Mouse (Mus musculus) E14TG2a.4 (cell line): ENCODE measurements around the gene Gm20388.

Source experiments
- H3K27me3 ChIP-seq: 2 replicates; pipeline ENCODE4 v1.6.1; 2014; ENCODE audit warnings: low read length, control low read depth; ENCODE audit not compliant: insufficient read depth
- H3K36me3 ChIP-seq: 2 replicates; pipeline ENCODE4 v1.6.1; 2014; ENCODE audit warnings: low read length, control low read depth; ENCODE audit not compliant: insufficient read depth
- H3K4me1 ChIP-seq: replicated peaks from 2 replicates; pipeline ENCODE4 v1.6.1; 2014; ENCODE audit warnings: low read depth, low read length, control low read depth
- H3K4me3 ChIP-seq: replicated peaks from 2 replicates; pipeline ENCODE4 v1.5.1; 2014; ENCODE audit warnings: mild to moderate bottlenecking, low read length
- H3K9me3 ChIP-seq: 2 replicates; pipeline ENCODE4 v1.6.1; 2014; ENCODE audit warnings: low read length, control low read depth
- CTCF ChIP-seq: conservative IDR thresholded peaks from 2 replicates; pipeline ENCODE4 v1.5.1; 2014; ENCODE audit warnings: low read length
- NANOG ChIP-seq: IDR thresholded peaks from 2 replicates; pipeline ENCODE4 v1.6.1; 2014; ENCODE audit warnings: borderline replicate concordance, low read length, mixed read lengths
- POU5F1 ChIP-seq: IDR thresholded peaks from 2 replicates; pipeline ENCODE4 v1.6.1; 2014; ENCODE audit warnings: low read length, borderline replicate concordance

Gm20388 gene

GRCm38 (mm10) chr8:121628681-121629080, 1718.0 kb downstream of the Gm20388 start:
- H3K4me1 ChIP-seq, result peaks cover 22% of the 10 kb centered on the region
- H3K9me3 ChIP-seq, result no peaks in the 10 kb centered on the region
- no peak overlapping the region for H3K4me3 ChIP-seq
- peaks cover 42% of the 10 kb centered on the region for H3K36me3 ChIP-seq
- H3K27me3 ChIP-seq, result no peaks in the 10 kb centered on the region
- no peak for TF ChIP-seq POU5F1
- TF ChIP-seq CTCF, result no peak
- no peak for TF ChIP-seq NANOG

DNA sequence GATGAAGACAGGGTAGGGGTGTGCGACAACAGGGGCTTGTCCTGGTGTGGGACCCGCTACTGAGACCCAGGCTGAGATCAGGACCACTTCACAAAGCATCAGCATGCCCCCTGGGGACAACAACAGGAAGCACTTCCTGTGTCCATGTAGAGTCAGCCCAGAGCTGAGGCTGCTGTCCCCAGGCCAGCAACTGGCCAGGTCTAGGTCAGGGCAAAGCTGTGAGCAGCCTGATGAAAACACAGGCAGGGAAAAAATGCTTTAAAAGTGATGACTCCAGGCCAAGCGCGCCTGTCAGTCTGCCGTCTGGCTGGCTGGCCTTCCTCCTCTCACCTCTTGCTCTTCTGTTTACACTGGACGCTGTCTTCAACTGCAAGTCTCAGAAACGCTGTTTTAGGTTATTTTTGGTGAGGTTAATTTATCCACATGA, 1721.0 kb downstream of the Gm20388 start:
- TF ChIP-seq NANOG (no peak), CTCF (no peak), POU5F1 (no peak)
- Histone ChIP-seq H3K9me3 (no peaks in the 10 kb centered on the region), H3K27me3 (no peaks in the 10 kb centered on the region), H3K4me1 (peaks cover 25% of the 10 kb centered on the region), H3K36me3 (peaks cover 30% of the 10 kb centered on the region), H3K4me3 (no peak overlapping the region)

GRCm38 (mm10) chr8:121632401-121632800, 1721.8 kb downstream of the Gm20388 start:
- Histone ChIP-seq H3K9me3 (no peaks in the 10 kb centered on the region), H3K36me3 (peaks cover 23% of the 10 kb centered on the region), H3K4me3 (no peak overlapping the region), H3K27me3 (no peaks in the 10 kb centered on the region), H3K4me1 (peaks cover 31% of the 10 kb centered on the region)
- TF ChIP-seq CTCF (no peak), NANOG (no peak), POU5F1 (no peak)

DNA sequence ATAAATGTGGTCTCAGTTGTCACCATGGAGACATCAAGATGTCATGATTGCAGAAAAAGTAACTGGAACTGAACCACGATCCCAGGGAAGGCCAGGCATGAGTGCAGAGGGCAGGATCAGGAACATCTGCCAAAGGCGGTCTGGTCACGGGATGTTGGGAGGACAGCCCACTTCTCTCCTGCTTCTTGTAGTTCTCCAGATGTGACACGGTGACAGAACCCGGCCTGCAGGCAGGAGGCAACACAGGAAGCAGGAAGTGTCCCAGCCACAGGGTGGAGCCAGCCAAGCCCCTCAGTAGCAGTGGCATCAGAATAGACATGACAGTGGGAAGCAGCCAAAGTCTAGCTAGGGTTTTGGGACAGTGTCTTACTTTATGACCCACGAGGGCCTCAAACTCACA, 1724.9 kb downstream of the Gm20388 start:
- Histone ChIP-seq H3K4me1 (peaks cover 37% of the 10 kb centered on the region), H3K9me3 (no peaks in the 10 kb centered on the region), H3K27me3 (no peaks in the 10 kb centered on the region), H3K4me3 (no peak overlapping the region), H3K36me3 (peaks cover 13% of the 10 kb centered on the region)
- TF ChIP-seq NANOG (no peak), POU5F1 (no peak), CTCF (no peak)

GRCm38 (mm10) chr8:121636180-121636579, 1725.5 kb downstream of the Gm20388 start:
- Histone ChIP-seq H3K36me3 (peaks cover 13% of the 10 kb centered on the region), H3K27me3 (no peaks in the 10 kb centered on the region), H3K4me3 (no peak overlapping the region), H3K4me1 (peaks cover 40% of the 10 kb centered on the region), H3K9me3 (no peaks in the 10 kb centered on the region)
- TF ChIP-seq NANOG (no peak), CTCF (no peak), POU5F1 (no peak)

DNA sequence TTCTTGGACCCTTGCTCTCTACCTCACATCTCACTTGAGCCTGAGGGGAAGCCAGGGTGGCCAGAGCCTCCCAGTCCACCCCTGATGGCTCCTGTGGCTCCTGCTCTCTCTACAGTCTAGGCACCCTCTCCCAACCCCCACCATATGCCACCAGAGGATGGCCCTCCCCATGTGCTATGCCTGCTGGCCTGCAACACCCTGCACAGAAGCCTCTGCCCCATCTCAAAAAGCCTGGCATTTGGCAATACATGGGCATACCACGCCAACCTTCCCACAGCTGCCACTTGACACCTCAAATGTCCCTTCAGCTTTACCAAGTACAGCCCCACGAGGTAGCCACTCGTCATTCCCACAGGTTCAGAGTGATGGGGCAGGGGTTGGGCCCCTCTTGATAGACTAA, 1732.2 kb downstream of the Gm20388 start:
- TF ChIP-seq NANOG, result no peak
- TF ChIP-seq CTCF, result no peak
- no peak for TF ChIP-seq POU5F1
- Histone ChIP-seq H3K9me3 (no peaks in the 10 kb centered on the region), H3K27me3 (no peaks in the 10 kb centered on the region), H3K4me3 (no peak overlapping the region), H3K36me3 (peaks cover 17% of the 10 kb centered on the region), H3K4me1 (peaks cover 50% of the 10 kb centered on the region)

DNA sequence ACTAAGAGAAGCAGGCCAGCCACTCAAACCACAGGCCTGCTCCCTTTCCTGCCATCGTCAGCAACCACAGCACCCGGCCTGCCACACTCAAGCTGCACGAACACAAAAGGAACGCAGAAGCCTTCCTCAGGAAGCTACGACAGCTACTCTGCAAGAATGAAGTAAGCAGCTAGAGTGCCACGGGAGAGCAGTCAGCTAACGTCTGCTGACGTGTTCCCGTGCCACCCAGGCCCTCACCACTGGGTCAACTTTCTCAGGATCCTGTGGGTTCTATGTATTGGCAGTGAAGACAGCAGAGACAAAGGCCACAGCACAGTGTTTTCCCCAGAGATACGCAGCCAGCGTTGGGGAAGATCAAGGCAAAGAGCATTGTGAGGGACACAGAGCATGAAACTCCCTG, 1732.7 kb downstream of the Gm20388 start:
- Histone ChIP-seq H3K4me1 (peaks cover 56% of the 10 kb centered on the region), H3K36me3 (peaks cover 23% of the 10 kb centered on the region), H3K27me3 (no peaks in the 10 kb centered on the region), H3K9me3 (no peaks in the 10 kb centered on the region), H3K4me3 (no peak overlapping the region)
- TF ChIP-seq CTCF (no peak), NANOG (no peak), POU5F1 (no peak)

GRCm38 (mm10) chr8:121647511-121648215, 1737.0 kb downstream of the Gm20388 start:
- no peak overlapping the region for H3K4me3 ChIP-seq
- peaks cover 18% of the 10 kb centered on the region for H3K27me3 ChIP-seq

DNA sequence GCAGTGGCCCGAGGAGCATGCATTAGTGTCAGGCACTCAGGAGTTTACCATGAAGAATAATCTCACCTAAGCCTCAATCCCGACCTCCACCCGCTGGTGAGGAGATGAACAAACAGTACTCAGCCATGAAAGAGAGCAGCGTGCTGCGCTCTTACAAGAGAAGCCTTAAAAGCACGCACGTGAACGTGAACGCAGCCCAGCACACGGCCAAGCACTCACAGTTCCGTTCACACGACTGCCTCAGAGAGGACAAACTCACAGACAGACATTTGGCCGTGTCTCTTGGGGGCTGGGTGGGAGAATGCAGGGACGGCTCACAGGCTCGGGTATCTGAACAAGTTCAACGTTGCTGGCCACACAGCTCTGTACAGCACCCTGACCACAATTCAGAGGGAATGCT, 1737.8 kb downstream of the Gm20388 start:
- TF ChIP-seq POU5F1, result no peak
- TF ChIP-seq CTCF, result no peak
- no peak for TF ChIP-seq NANOG
- H3K36me3 ChIP-seq, result peaks cover 47% of the 10 kb centered on the region
- no peaks in the 10 kb centered on the region for H3K9me3 ChIP-seq
- H3K27me3 ChIP-seq, result peaks cover 18% of the 10 kb centered on the region
- H3K4me3 ChIP-seq, result no peak overlapping the region
- H3K4me1 ChIP-seq, result peaks cover 68% of the 10 kb centered on the region

More at GRCm38 (mm10) chr8:121647511-121648215, 1737.0 kb downstream of the Gm20388 start:
- Histone ChIP-seq H3K9me3 (no peaks in the 10 kb centered on the region), H3K36me3 (peaks cover 47% of the 10 kb centered on the region), H3K4me1 (peaks cover 68% of the 10 kb centered on the region)
- TF ChIP-seq POU5F1, result no peak
- TF ChIP-seq CTCF, result no peak
